Mouse (Mus musculus) CH12.LX (cell line): ENCODE measurements at regions not wholly inside any gene's neighbourhood (a gene's known extent, or its start where the extent isn't known, plus 50 kb on each side); places are given as distances from the start of the nearest gene placed in this dataset.

Experiments used
- BHLHE40 ChIP-seq: IDR thresholded peaks from 2 replicates; pipeline ENCODE4 v1.6.1; 2011; ENCODE audit warnings: mild to moderate bottlenecking, low read depth, low read length, improper control_type of control experiment
- CHD1 ChIP-seq: IDR thresholded peaks from 2 replicates; pipeline ENCODE4 v1.6.1; 2012; ENCODE audit warnings: low read depth, low read length, improper control_type of control experiment, inconsistent platforms
- CTCF ChIP-seq, 2 experiments: IDR thresholded peaks in 1 of 2; conservative IDR thresholded peaks in 1 of 2; 2 replicates each; pipeline ENCODE4 v1.5.1; 2011 to 2012; ENCODE audit warnings: low read depth in 2 of 2, low read length in 2 of 2, improper control_type of control experiment in 1 of 2, inconsistent platforms in 1 of 2, mild to moderate bottlenecking in 1 of 2, moderate library complexity in 1 of 2
- EP300 ChIP-seq: IDR thresholded peaks from 2 replicates; pipeline ENCODE4 v1.6.1; 2011; ENCODE audit warnings: low read length, improper control_type of control experiment
- GABPA ChIP-seq: IDR thresholded peaks from 2 replicates; pipeline ENCODE4 v1.6.1; 2012; ENCODE audit warnings: low read depth, low read length, improper control_type of control experiment, inconsistent platforms; ENCODE audit not compliant: insufficient replicate concordance
- HCFC1 ChIP-seq: IDR thresholded peaks from 2 replicates; pipeline ENCODE4 v1.6.1; 2012; ENCODE audit warnings: low read depth, mild to moderate bottlenecking, inconsistent platforms, low read length, improper control_type of control experiment
- JUN ChIP-seq: IDR thresholded peaks from 2 replicates; pipeline ENCODE4 v1.6.1; 2011; ENCODE audit warnings: low read depth, mild to moderate bottlenecking, low read length, improper control_type of control experiment, moderate library complexity; ENCODE audit not compliant: insufficient read depth
- MEF2A ChIP-seq: IDR thresholded peaks from 2 replicates; pipeline ENCODE4 v1.6.1; 2014; ENCODE audit warnings: low read depth, mild to moderate bottlenecking, inconsistent platforms, low read length, improper control_type of control experiment, borderline replicate concordance
- MYC ChIP-seq: IDR thresholded peaks from 2 replicates; pipeline ENCODE4 v1.6.1; 2011; ENCODE audit warnings: low read depth, mild to moderate bottlenecking, improper control_type of control experiment, low read length
- POLR2A ChIP-seq: IDR thresholded peaks from 2 replicates; pipeline ENCODE4 v1.6.1; 2011; ENCODE audit warnings: low read depth, mild to moderate bottlenecking, improper control_type of control experiment, low read length
- POLR2AphosphoS2 ChIP-seq: IDR thresholded peaks from 2 replicates; pipeline ENCODE4 v1.6.1; 2011; ENCODE audit warnings: low read depth, low read length, improper control_type of control experiment
- TCF12 ChIP-seq: IDR thresholded peaks from 2 replicates; pipeline ENCODE4 v1.6.1; 2014; ENCODE audit warnings: low read depth, mild to moderate bottlenecking, inconsistent platforms, low read length, improper control_type of control experiment

GRCm38 (mm10) chr4:81960552-81961534, 518.2 kb upstream of the Mpdz start:
- TF ChIP-seq HCFC1 (no peak), POLR2A (no peak), TCF12 (no peak), EP300 (no peak), CHD1 (no peak), GABPA (no peak), CTCF (conservative IDR thresholded peaks at IDR 0.05 in 1 of 2, IDR thresholded peaks at IDR 0.05 in 1 of 2; ENCODE audit: low read depth in 2 of 2, low read length in 2 of 2) (no peak), MYC (no peak), POLR2AphosphoS2 (no peak), JUN (no peak), BHLHE40 (no peak), MEF2A (no peak)
